Mouse (Mus musculus) E14TG2a.4 (cell line): ENCODE measurements at regions not wholly inside any gene's neighbourhood (a gene's known extent, or its start where the extent isn't known, plus 50 kb on each side); places are given as distances from the start of the nearest gene placed in this dataset.

Experiments used
- CTCF ChIP-seq: conservative IDR thresholded peaks from 2 replicates; pipeline ENCODE4 v1.5.1; 2014; ENCODE audit warnings: low read length
- NANOG ChIP-seq: IDR thresholded peaks from 2 replicates; pipeline ENCODE4 v1.6.1; 2014; ENCODE audit warnings: borderline replicate concordance, low read length, mixed read lengths

- TF ChIP-seq CTCF = no peak
- no peak for TF ChIP-seq NANOG
These were observed 1452.6 kb downstream of the Gsdmc2 start for GRCm38 (mm10) chr15:62392381-62392780.
